Mouse (Mus musculus): ENCODE data around the gene Iqgap1.

Gene Iqgap1

GRCm38 (mm10) chr7:80719038-80719437 lies 106.7 kb downstream of the Iqgap1 start:
- in situ Hi-C loops (cut with MboI, MseI) = no loop called here

GRCm38 (mm10) chr7:80718471-80718870 lies 107.3 kb downstream of the Iqgap1 start:
- in situ Hi-C loops (cut with MboI, MseI) = no loop called here

GRCm38 (mm10) chr7:80716758-80717157 lies 109.0 kb downstream of the Iqgap1 start:
- in situ Hi-C loops (cut with MboI, MseI) = no loop called here

GRCm38 (mm10) chr7:80715306-80715705 lies 110.5 kb downstream of the Iqgap1 start:
- in situ Hi-C loops (cut with MboI, MseI) = no loop called here

- in situ Hi-C loops (cut with MboI, MseI) = no loop called here
Measured at GRCm38 (mm10) chr7:80711496-80711895, 114.3 kb downstream of the Iqgap1 start.

GRCm38 (mm10) chr7:80710333-80710732 lies 115.4 kb downstream of the Iqgap1 start:
- in situ Hi-C loops (cut with MboI, MseI) = no loop called here

- in situ Hi-C loops (cut with MboI, MseI) = loop anchor here in 1 of 2 experiments (5.0 to 10.0 kb wide), 2 partner anchors 107 to 341 kb away; no protein-coding TSS in a partner anchor
Measured at GRCm38 (mm10) chr7:80704066-80704465, 121.7 kb downstream of the Iqgap1 start.

GRCm38 (mm10) chr7:80702510-80702909 lies 123.3 kb downstream of the Iqgap1 start:
- in situ Hi-C loops (cut with MboI, MseI) = loop anchor here in 1 of 2 experiments (5.0 to 10.0 kb wide), 2 partner anchors 105 to 342 kb away; no protein-coding TSS in a partner anchor

GRCm38 (mm10) chr7:80699709-80700108 lies 126.1 kb downstream of the Iqgap1 start:
- in situ Hi-C loops (cut with MboI, MseI) = loop anchor here in 1 of 2 experiments (5.0 to 10.0 kb wide), 2 partner anchors 102 to 345 kb away; no protein-coding TSS in a partner anchor

GRCm38 (mm10) chr7:80698940-80699339 lies 126.8 kb downstream of the Iqgap1 start:
- in situ Hi-C loops (cut with MboI, MseI) = no loop called here

- in situ Hi-C loops (cut with MboI, MseI) = no loop called here
Measured at GRCm38 (mm10) chr7:80697859-80698258, 127.9 kb downstream of the Iqgap1 start.

- in situ Hi-C loops (cut with MboI, MseI) = no loop called here
Measured at GRCm38 (mm10) chr7:80696903-80697302, 128.9 kb downstream of the Iqgap1 start.

- in situ Hi-C loops (cut with MboI, MseI) = no loop called here
Measured at GRCm38 (mm10) chr7:80696334-80696733, 129.4 kb downstream of the Iqgap1 start.

GRCm38 (mm10) chr7:80692472-80692871 lies 133.3 kb downstream of the Iqgap1 start:
- in situ Hi-C loops (cut with MboI, MseI) = loop anchor here in 1 of 2 experiments (5.0 kb wide), 1 partner anchor 35 kb away; no protein-coding TSS in a partner anchor

GRCm38 (mm10) chr7:80691131-80691530 lies 134.6 kb downstream of the Iqgap1 start:
- in situ Hi-C loops (cut with MboI, MseI) = loop anchor here in 1 of 2 experiments (5.0 kb wide), 1 partner anchor 34 kb away; no protein-coding TSS in a partner anchor

GRCm38 (mm10) chr7:80689221-80689591 lies 136.6 kb downstream of the Iqgap1 start:
- in situ Hi-C loops (cut with MboI, MseI) = no loop called here

GRCm38 (mm10) chr7:80688556-80689220 lies 137.1 kb downstream of the Iqgap1 start, which contains the start of gene Crtc3:
Gene Crtc3 (minus strand): TSS chr7:80688877.
- in situ Hi-C loops (cut with MboI, MseI) = no loop called here

- in situ Hi-C loops (cut with MboI, MseI) = no loop called here
Measured at GRCm38 (mm10) chr7:80687721-80688555, 137.8 kb downstream of the Iqgap1 start.

GRCm38 (mm10) chr7:80685639-80686038 lies 140.1 kb downstream of the Iqgap1 start:
- in situ Hi-C loops (cut with MboI, MseI) = no loop called here

GRCm38 (mm10) chr7:80682630-80683029 lies 143.1 kb downstream of the Iqgap1 start:
- in situ Hi-C loops (cut with MboI, MseI) = loop anchor here in 1 of 2 experiments (5.0 kb wide), 1 partner anchor 45 kb away; no protein-coding TSS in a partner anchor

GRCm38 (mm10) chr7:80680218-80680847 lies 145.4 kb downstream of the Iqgap1 start:
- in situ Hi-C loops (cut with MboI, MseI) = loop anchor here in 1 of 2 experiments (5.0 kb wide), 1 partner anchor 43 kb away; no protein-coding TSS in a partner anchor

GRCm38 (mm10) chr7:80672323-80672722 lies 153.5 kb downstream of the Iqgap1 start:
- in situ Hi-C loops (cut with MboI, MseI) = no loop called here

Measured in T-helper 17 cell (primary cell).